Mouse (Mus musculus): ENCODE data around the gene Gc.

The Gc gene

DNA sequence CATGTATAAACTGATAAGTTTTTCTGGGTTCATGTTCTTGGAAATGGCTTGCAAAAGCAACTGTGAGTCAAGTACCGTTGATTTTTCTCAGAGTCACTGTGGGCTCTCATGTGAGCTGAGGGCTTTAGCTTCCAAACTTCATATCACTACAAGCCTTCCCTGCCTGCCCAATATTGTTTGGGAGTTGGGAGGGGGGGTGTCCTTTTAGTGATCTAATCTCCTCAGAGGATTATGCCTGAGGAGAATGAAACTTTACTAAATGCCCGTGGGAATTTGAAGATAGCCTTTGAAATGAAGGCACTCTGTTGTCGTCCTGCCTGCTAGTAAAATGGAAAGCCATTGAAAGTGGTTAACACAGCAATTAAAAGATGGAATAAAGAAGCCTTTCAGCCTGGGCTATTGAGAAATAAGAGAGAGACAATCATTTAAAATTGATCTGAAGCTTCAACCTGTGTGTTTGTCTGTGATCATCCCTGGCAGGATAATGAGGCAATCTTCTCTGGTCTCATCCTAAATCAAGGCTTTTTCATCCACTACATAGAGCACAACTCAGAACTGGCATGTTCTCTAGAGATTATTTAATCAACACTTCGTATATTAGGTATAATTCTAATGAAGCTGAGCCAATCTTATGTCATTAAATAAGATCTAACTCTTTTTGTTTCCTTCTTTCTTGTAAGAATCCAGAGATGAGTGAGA, 89.5 kb downstream of the Gc start:
- no peak for DNase-seq (ENCODE audit: extremely low spot score, low read depth, low spot score)

Measured in hindlimb bud, embryonic 11.5 days (tissue).